Mouse (Mus musculus) liver, adult 2 months (tissue): ENCODE data around the gene Sh3bp5. TPM values are rescaled to one million over a fixed set of nuclear protein-coding genes. Genes with fewer than 3 reads are reported as not detected.

Source experiments
- DNase-seq: peaks from one replicate; pipeline ENCODE4 v3.0.0-alpha.2; 2011; ENCODE audit warnings: low read depth, low spot score; ENCODE audit errors: extremely low read depth
- H3K27ac ChIP-seq: fragments of 200-500 bp; replicated peaks from 2 replicates; pipeline ENCODE4 v1.5.1; 2012; ENCODE audit warnings: low read depth, mild to moderate bottlenecking, control low read depth, inconsistent platforms, low read length; ENCODE audit not compliant: insufficient read depth
- H3K27me3 ChIP-seq: fragments of 200-500 bp; 2 replicates; pipeline ENCODE4 v1.6.1; 2012; ENCODE audit warnings: mild to moderate bottlenecking, moderate library complexity, low read length, inconsistent platforms; ENCODE audit not compliant: control insufficient read depth, insufficient read depth
- H3K36me3 ChIP-seq: fragments of 200-500 bp; 2 replicates; pipeline ENCODE4 v1.6.1; 2012; ENCODE audit warnings: low read length, inconsistent platforms; ENCODE audit not compliant: control insufficient read depth, insufficient read depth
- H3K4me1 ChIP-seq: fragments of 200-500 bp; 2 replicates; pipeline ENCODE4 v1.6.1; 2011; ENCODE audit warnings: low read length; ENCODE audit not compliant: control insufficient read depth, insufficient read depth
- H3K4me3 ChIP-seq: fragments of 200-500 bp; 2 replicates; pipeline ENCODE4 v1.5.1; 2011; ENCODE audit warnings: low read depth, mild to moderate bottlenecking, control low read depth, low read length, moderate library complexity; ENCODE audit not compliant: insufficient read depth
- H3K79me2 ChIP-seq: fragments of 200-500 bp; 2 replicates; pipeline ENCODE4 v1.6.1; 2012; ENCODE audit warnings: inconsistent platforms, mild to moderate bottlenecking, low read length, moderate library complexity; ENCODE audit not compliant: control insufficient read depth, insufficient read depth
- H3K9ac ChIP-seq: fragments of 200-500 bp; 2 replicates; pipeline ENCODE4 v1.6.1; 2012; ENCODE audit warnings: low read depth, mild to moderate bottlenecking, control low read depth, inconsistent platforms, low read length
- CTCF ChIP-seq: fragments of 200-500 bp; IDR thresholded peaks from 2 replicates; pipeline ENCODE4 v1.5.1; 2011; ENCODE audit warnings: low read depth, low read length, control low read depth
- POLR2A ChIP-seq: fragments of 200-500 bp; IDR thresholded peaks from 2 replicates; pipeline ENCODE4 v1.6.1; 2011; ENCODE audit warnings: low read length, control low read depth; ENCODE audit not compliant: insufficient read depth; ENCODE audit errors: extremely low read depth
- WGBS: fragments of 180-500 bp; shearing (Covaris S2); methylation state at CpG from one replicate; pipeline ENCODE4 v1.1.7; 2018; 5-methylcytosine and 5-hydroxymethylcytosine counted together
- polyA plus RNA-seq: library from polyadenylated mRNA; depleted of rRNA; stranded (reverse); fragments of >200 nt; gene quantifications from 2 replicates; pipeline ENCODE4 v1.2.3, GENCODE M21; 2012
- total RNA-seq: library from RNA; depleted of rRNA; stranded (reverse); fragments of >200 nt; gene quantifications from 2 replicates; pipeline ENCODE4 v1.2.3, GENCODE M21; 2014

Gene Sh3bp5
- total and polyA plus RNA-seq, 2 experiments, result 22.6 to 37.1 TPM

GRCm38 (mm10) chr14:31383470-31384050, 52.3 kb downstream of the Sh3bp5 start:
- Histone ChIP-seq H3K79me2 (peaks cover 12% of the 10 kb centered on the region; the same call in 1 of the 2 replicates), H3K27ac (no peak overlapping the region), H3K4me1 (peaks cover 40% of the 10 kb centered on the region), H3K9ac (no peak overlapping the region), H3K4me3 (no peak overlapping the region), H3K36me3 (peaks cover 10% of the 10 kb centered on the region), H3K27me3 (no peaks in the 10 kb centered on the region)
- TF ChIP-seq POLR2A, result no peak
- TF ChIP-seq CTCF, result no peak
- WGBS, result 92% methylated on average over 11 of the region's 11 CpGs
- DNase-seq, result no peak

GRCm38 (mm10) chr14:31382276-31382675, 53.6 kb downstream of the Sh3bp5 start:
- Histone ChIP-seq H3K27me3 (no peaks in the 10 kb centered on the region), H3K27ac (no peak overlapping the region), H3K9ac (no peak overlapping the region), H3K4me3 (no peak overlapping the region), H3K79me2 (peaks cover 12% of the 10 kb centered on the region; the same call in 1 of the 2 replicates), H3K36me3 (peaks cover 20% of the 10 kb centered on the region), H3K4me1 (peaks cover 32% of the 10 kb centered on the region)
- TF ChIP-seq POLR2A (no peak), CTCF (no peak)
- WGBS, result 70% methylated on average over 8 of the region's 8 CpGs
- DNase-seq, result no peak

- Histone ChIP-seq H3K4me3 (no peak overlapping the region), H3K27ac (0 out of 2 replicates have a peak overlapping the region, but pooled peaks have one; percentile 7), H3K79me2 (no peaks in the 10 kb centered on the region), H3K9ac (no peak overlapping the region), H3K27me3 (no peaks in the 10 kb centered on the region), H3K36me3 (peaks cover 65% of the 10 kb centered on the region), H3K4me1 (peaks cover 2% of the 10 kb centered on the region; the same call in 1 of the 2 replicates)
- no peak for DNase-seq
- TF ChIP-seq CTCF, result no peak
- TF ChIP-seq POLR2A, result no peak
- 74% methylated on average over 3 of the region's 3 CpGs for WGBS
These were observed 59.5 kb downstream of the Sh3bp5 start for GRCm38 (mm10) chr14:31376331-31376730.

GRCm38 (mm10) chr14:31374390-31374789, 61.5 kb downstream of the Sh3bp5 start:
- Histone ChIP-seq H3K36me3 (peaks cover 76% of the 10 kb centered on the region), H3K27me3 (no peaks in the 10 kb centered on the region), H3K4me1 (peaks cover 2% of the 10 kb centered on the region; the same call in 1 of the 2 replicates), H3K4me3 (no peak overlapping the region), H3K27ac (no peak overlapping the region), H3K79me2 (no peaks in the 10 kb centered on the region), H3K9ac (no peak overlapping the region)
- 88% methylated on average over 6 of the region's 6 CpGs for WGBS
- DNase-seq, result no peak
- TF ChIP-seq CTCF, result no peak
- TF ChIP-seq POLR2A, result no peak

- TF ChIP-seq POLR2A (no peak), CTCF (no peak)
- H3K27ac ChIP-seq, result no peak overlapping the region
- peaks cover 66% of the 10 kb centered on the region for H3K36me3 ChIP-seq
- no peak overlapping the region for H3K4me3 ChIP-seq
- H3K9ac ChIP-seq, result no peak overlapping the region
- no peaks in the 10 kb centered on the region for H3K4me1 ChIP-seq
- WGBS, result 93% methylated on average over 3 of the region's 3 CpGs
- no peak for DNase-seq
- H3K79me2 ChIP-seq, result no peaks in the 10 kb centered on the region
- no peaks in the 10 kb centered on the region for H3K27me3 ChIP-seq
These were observed 66.5 kb downstream of the Sh3bp5 start for GRCm38 (mm10) chr14:31369377-31369776.

- WGBS, result 91% methylated on average over 7 of the region's 7 CpGs
- H3K27me3 ChIP-seq, result no peaks in the 10 kb centered on the region
- no peaks in the 10 kb centered on the region for H3K4me1 ChIP-seq
- no peak for TF ChIP-seq CTCF
- TF ChIP-seq POLR2A, result no peak
- no peak overlapping the region for H3K4me3 ChIP-seq
- no peak for DNase-seq
- H3K27ac ChIP-seq, result no peak overlapping the region
- no peaks in the 10 kb centered on the region for H3K79me2 ChIP-seq
- H3K36me3 ChIP-seq, result peaks cover 65% of the 10 kb centered on the region
- no peak overlapping the region for H3K9ac ChIP-seq
These were observed 67.9 kb downstream of the Sh3bp5 start for GRCm38 (mm10) chr14:31367951-31368350.
